Mouse (Mus musculus): ENCODE measurements around the gene Sdk1.

- TF ChIP-seq CTCF (IDR thresholded peaks at IDR 0.05; ENCODE audit: low read depth) (no peak), EP300 (optimal IDR thresholded peaks at IDR 0.05) (no peak)
Observed at GRCm38 (mm10) chr5:141988685-141989084, 747.4 kb downstream of the Sdk1 start.

Data from stomach, postnatal 0 days (tissue).